ENCODE assay signal across 16 mouse cellular contexts in the genomic region with DNA sequence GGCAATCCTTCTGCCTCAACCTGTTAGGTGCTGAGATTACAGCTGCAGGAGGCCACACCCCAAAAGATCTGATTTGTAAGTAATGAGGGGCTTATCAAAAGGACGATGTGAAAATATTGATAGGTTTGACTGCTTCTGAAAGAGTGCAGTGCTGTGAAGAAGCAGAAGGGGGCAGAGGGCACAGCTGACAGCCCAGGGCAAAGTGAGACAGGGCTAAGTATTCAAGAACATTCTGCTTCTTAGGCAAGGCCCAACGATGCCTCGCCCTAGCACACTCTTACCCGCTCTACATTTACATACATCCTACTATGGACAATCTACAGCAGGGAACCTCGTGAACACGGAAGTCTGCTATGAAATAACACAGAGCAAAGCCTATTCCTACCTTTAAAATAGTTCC. TPM values are rescaled to one million over a fixed set of nuclear protein-coding genes. Genes with fewer than 3 reads are reported as not detected.
DNase-seq lines count a peak whose midpoint lies in the region; ATAC-seq and TF ChIP-seq lines count a peak whose summit lies in the region.
"Had no signal": no experiment of that assay in that cellular context is flagged by ENCODE, and none has a peak within 500 bp of the region (broad histone marks: within the 10 kb centered on the region; RNA-seq: fewer than 3 reads in every experiment).

No protein-coding gene starts in this region.

- H3K36me3 ChIP-seq in embryonic facial prominence, embryonic 12.5 days, result peaks cover 34% of the 10 kb centered on the region
- H3K36me3 ChIP-seq in embryonic facial prominence, embryonic 10.5 days (replicated peaks), result peaks cover 54% of the 10 kb centered on the region
- H3K36me3 ChIP-seq in MEL (ENCODE audit: control insufficient read depth in 1 of 2, insufficient read depth in 2 of 2, low read length in 2 of 2), result no peaks in the 10 kb centered on the region; a peak in 1 of 4 replicates
- H3K36me3 ChIP-seq in intestine, postnatal 0 days (ENCODE audit: control insufficient read depth, insufficient read depth), result peaks cover 21% of the 10 kb centered on the region

- no peak for TF ChIP-seq POLR2A in MEL (IDR thresholded peaks at IDR 0.05; ENCODE audit: control insufficient read depth in 1 of 2, insufficient read depth in 1 of 2, low read depth in 1 of 2, low read length in 2 of 2, poor library complexity in 1 of 2)

- H3K79me2 ChIP-seq in MEL (ENCODE audit: control insufficient read depth, insufficient read depth, low read length, poor library complexity), result no peaks in the 10 kb centered on the region

- ATAC-seq in embryonic facial prominence, embryonic 12.5 days (ENCODE audit: insufficient number of reproducible peaks, insufficient read depth, low FRiP score, low TSS enrichment), result no peak
- ATAC-seq in intestine, postnatal 0 days, result peak; percentile 56; the same call in 1 of the 2 replicates
- ATAC-seq: hindbrain, embryonic 16.5 days had no signal

- H3K4me2 ChIP-seq in embryonic facial prominence, embryonic 12.5 days (replicated peaks), result no peak overlapping the region
- H3K4me2 ChIP-seq in intestine, postnatal 0 days (replicated peaks; ENCODE audit: low read depth), result no peak overlapping the region
- H3K4me2 ChIP-seq: forebrain, embryonic 12.5 days; heart, embryonic 15.5 days; liver, embryonic 15.5 days had no signal

- peaks cover 4% of the 10 kb centered on the region; the same call in 1 of the 2 replicates for H3K4me1 ChIP-seq in embryonic facial prominence, embryonic 12.5 days
- peaks cover 4% of the 10 kb centered on the region for H3K4me1 ChIP-seq in embryonic facial prominence, embryonic 10.5 days
- no peaks in the 10 kb centered on the region for H3K4me1 ChIP-seq in MEL (ENCODE audit: control insufficient read depth in 1 of 2, insufficient read depth in 2 of 2, low read length in 2 of 2)
- no peaks in the 10 kb centered on the region for H3K4me1 ChIP-seq in intestine, postnatal 0 days (replicated peaks; ENCODE audit: control insufficient read depth, insufficient read depth, low read length)
- H3K4me1 ChIP-seq: heart, embryonic 15.5 days; liver, embryonic 15.5 days had no signal

- no peak for TF ChIP-seq EP300 in MEL (IDR thresholded peaks at IDR 0.05; ENCODE audit: low read depth in 1 of 2, low read length in 2 of 2)

- intact Hi-C loops in left cerebral cortex, adult 2 months (cut with DNase I), result loop anchor here (2.0 kb wide), 1 partner anchor 189 kb away; no protein-coding TSS in a partner anchor

- WGBS in embryonic facial prominence, embryonic 12.5 days, result 85% methylated on average over 6 of the region's 6 CpGs
- WGBS in embryonic facial prominence, embryonic 10.5 days, result 88% methylated on average over 6 of the region's 6 CpGs
- WGBS in intestine, postnatal 0 days, result 64% methylated on average over 6 of the region's 6 CpGs

- H3K9me3 ChIP-seq in embryonic facial prominence, embryonic 12.5 days, result no peaks in the 10 kb centered on the region
- H3K9me3 ChIP-seq in embryonic facial prominence, embryonic 10.5 days, result no peaks in the 10 kb centered on the region
- no peaks in the 10 kb centered on the region for H3K9me3 ChIP-seq in MEL (replicated peaks; ENCODE audit: insufficient read depth, low read length)
- H3K9me3 ChIP-seq in intestine, postnatal 0 days (ENCODE audit: control insufficient read depth), result no peaks in the 10 kb centered on the region
- H3K9me3 ChIP-seq: forebrain, embryonic 12.5 days; heart, embryonic 15.5 days; liver, embryonic 15.5 days had no signal

- TF ChIP-seq CTCF in left cerebral cortex, adult 2 months (IDR thresholded peaks at IDR 0.05), result peak; percentile 3
- no peak; a peak in 1 of 6 replicates for TF ChIP-seq CTCF in MEL (IDR thresholded peaks at IDR 0.05 in 2 of 3, conservative IDR thresholded peaks at IDR 0.05 in 1 of 3; ENCODE audit: control insufficient read depth in 1 of 3, insufficient read depth in 1 of 3, low read depth in 2 of 3, low read length in 3 of 3, poor library complexity in 1 of 3, severe bottlenecking in 1 of 3)
- peak; percentile 63 for TF ChIP-seq CTCF in intestine, postnatal 0 days (IDR thresholded peaks at IDR 0.05; ENCODE audit: low read depth)

- TF ChIP-seq RAD21 in MEL (IDR thresholded peaks at IDR 0.05; ENCODE audit: low read depth, low read length), result no peak

- H3K4me3 ChIP-seq in embryonic facial prominence, embryonic 12.5 days, result no peak overlapping the region
- no peak overlapping the region for H3K4me3 ChIP-seq in embryonic facial prominence, embryonic 10.5 days
- H3K4me3 ChIP-seq in left cerebral cortex, adult 2 months, result no peak overlapping the region
- H3K4me3 ChIP-seq in MEL (ENCODE audit: control insufficient read depth in 1 of 2, insufficient read depth in 1 of 2, low read depth in 2 of 2, low read length in 2 of 2), result no peak overlapping the region
- no peak overlapping the region for H3K4me3 ChIP-seq in intestine, postnatal 0 days (ENCODE audit: low read depth, low read length)
- H3K4me3 ChIP-seq: forebrain, embryonic 12.5 days; heart, embryonic 15.5 days; liver, embryonic 15.5 days had no signal

- no peak overlapping the region for H3K9ac ChIP-seq in embryonic facial prominence, embryonic 12.5 days
- no peak overlapping the region for H3K9ac ChIP-seq in MEL (ENCODE audit: control insufficient read depth, low read depth, low read length, poor library complexity, severe bottlenecking)
- H3K9ac ChIP-seq in intestine, postnatal 0 days (ENCODE audit: low read depth, low read length), result no peak overlapping the region
- H3K9ac ChIP-seq: forebrain, embryonic 12.5 days; heart, embryonic 15.5 days; liver, embryonic 15.5 days had no signal

- DNase-seq in embryonic facial prominence, embryonic 10.5 days (ENCODE audit: low spot score), result no peak
- no peak for DNase-seq in left cerebral cortex, adult 2 months (ENCODE audit: extremely low spot score in 1 of 2, low spot score in 2 of 2)
- no peak for DNase-seq in left cerebral cortex, adult 11 months (ENCODE audit: low spot score)
- no peak for DNase-seq in MEL (ENCODE audit: low read depth, low spot score)
- no peak for DNase-seq in embryo, embryonic 9.5 days (ENCODE audit: extremely low spot score)
- no peak for DNase-seq in thymus, postnatal 4 days
- DNase-seq: adrenal gland, adult 8-10 months; gastrocnemius, postnatal 14 days had no signal

- H3K27me3 ChIP-seq in embryonic facial prominence, embryonic 12.5 days, result no peaks in the 10 kb centered on the region
- no peaks in the 10 kb centered on the region for H3K27me3 ChIP-seq in embryonic facial prominence, embryonic 10.5 days (replicated peaks; ENCODE audit: low read depth, poor library complexity, severe bottlenecking)
- H3K27me3 ChIP-seq in MEL (ENCODE audit: control insufficient read depth in 1 of 2, insufficient read depth in 2 of 2, low read length in 2 of 2), result no peaks in the 10 kb centered on the region
- no peaks in the 10 kb centered on the region for H3K27me3 ChIP-seq in intestine, postnatal 0 days (replicated peaks; ENCODE audit: control insufficient read depth, insufficient read depth, low read length)
- H3K27me3 ChIP-seq: forebrain, embryonic 12.5 days; heart, embryonic 15.5 days; liver, embryonic 15.5 days had no signal

- H3K27ac ChIP-seq in embryonic facial prominence, embryonic 12.5 days, result 0 out of 2 replicates have a peak overlapping the region, but pooled peaks have one; percentile 26
- no peak overlapping the region for H3K27ac ChIP-seq in embryonic facial prominence, embryonic 10.5 days (replicated peaks)
- H3K27ac ChIP-seq in left cerebral cortex, adult 2 months, result no peak overlapping the region
- no peak overlapping the region for H3K27ac ChIP-seq in MEL (ENCODE audit: control insufficient read depth, low read depth, low read length)
- H3K27ac ChIP-seq in intestine, postnatal 0 days (ENCODE audit: low read depth, low read length), result no peak overlapping the region
- H3K27ac ChIP-seq: forebrain, embryonic 12.5 days; heart, embryonic 15.5 days; liver, embryonic 15.5 days had no signal

TF ChIP-seq in MEL, 35 proteins besides CTCF, POLR2A, EP300 and RAD21:
- TF ChIP-seq SMC3 (IDR thresholded peaks at IDR 0.05; ENCODE audit: low read depth, low read length) (peak; percentile 21), ZKSCAN1 (IDR thresholded peaks at IDR 0.05; ENCODE audit: low read depth, low read length) (no peak)

RNA-seq across cellular contexts. Expression of gene Gphb5, which starts 51.2 kb away (rescaled TPM):
- 0.10 TPM in 1 of 2 replicates, not detected in the other for polyA plus RNA-seq in embryonic facial prominence, embryonic 12.5 days (2016; fragmentation: Nextera tagmentation; extraction: Ambion mirVana)
- polyA plus RNA-seq in embryonic facial prominence, embryonic 10.5 days (2016; fragmentation: Nextera tagmentation; extraction: Ambion mirVana), result not detected in 2 replicates
- not detected for total RNA-seq in left cerebral cortex, adult 2 months (2021)
- total RNA-seq in MEL (2012; rRNA removed), result not detected in 2 replicates
- not detected for polyA plus RNA-seq in MEL (2012; ENCODE audit: insufficient read depth in 1 of 2, insufficient read length in 2 of 2, low read depth in 1 of 2, low replicate concordance in 2 of 2, missing spikeins in 1 of 2)
- not detected in 2 replicates for polyA plus RNA-seq in intestine, postnatal 0 days (2015; fragmentation: Nextera tagmentation; extraction: Ambion mirVana)
- total RNA-seq: adrenal gland, adult 8-10 months; gastrocnemius, postnatal 14 days had no signal
- polyA plus RNA-seq: forebrain, embryonic 12.5 days; heart, embryonic 15.5 days; hindbrain, embryonic 16.5 days; liver, embryonic 15.5 days; neural tube, embryonic 11.5 days; spleen, adult 2 months had no signal

Comparison
In these comparisons a context has a peak if more than half of its experiments do, and no peak if none do; other contexts are left out.
1. CTCF ChIP-seq: peak in left cerebral cortex, adult 2 months (single experiment) and intestine, postnatal 0 days (single experiment); none in MEL (0 of 3).